Mouse (Mus musculus): ENCODE measurements around the gene Olfr142. TPM values are rescaled to one million over a fixed set of nuclear protein-coding genes. Genes with fewer than 3 reads are reported as not detected.
"Not testable (repeated sequence)": the region's sequence is repeated elsewhere in the genome, so short reads cannot be mapped to it uniquely, and the experiment has no call there.

Gene Olfr142
- polyA plus RNA-seq (2015; fragmentation: Nextera tagmentation; extraction: Ambion mirVana) = not detected in 2 replicates

DNA sequence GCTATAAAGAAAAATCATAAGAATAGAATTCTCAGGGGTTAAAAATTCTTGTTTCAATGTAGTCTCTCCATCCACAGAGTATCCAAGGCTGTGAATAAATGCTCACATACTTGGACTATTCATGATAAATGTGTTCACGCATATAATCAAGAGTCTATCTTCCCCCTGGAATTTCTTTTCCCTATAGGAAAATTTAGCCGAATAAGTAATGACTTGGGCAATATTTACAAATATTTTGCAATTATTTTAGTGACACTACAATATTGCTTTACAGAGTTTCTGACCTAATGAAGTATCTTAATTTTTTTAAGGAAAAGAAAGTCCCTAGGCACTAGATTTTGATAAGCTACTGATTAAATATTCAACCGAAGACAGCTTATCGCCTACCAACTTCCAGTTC lies at the start of gene Olfr142:
Olfr142 (minus strand) TSS at position 101 of the 400 bp plus-strand sequence.
- 88% methylated on average over 4 of the region's 4 CpGs for WGBS
- Histone ChIP-seq H3K4me2 (no peak within 1 kb of the TSS), H3K4me3 (replicated peaks) (no peak within 1 kb of the TSS), H3K4me1 (no peaks in the 10 kb centered on the region), H3K9me3 (replicated peaks) (no peaks in the 10 kb centered on the region), H3K36me3 (no peaks in the 10 kb centered on the region), H3K27ac (no peak within 1 kb of the TSS), H3K9ac (no peak within 1 kb of the TSS), H3K27me3 (no peaks in the 10 kb centered on the region)
- no peak for ATAC-seq (replicated peaks; ENCODE audit: low FRiP score)

DNA sequence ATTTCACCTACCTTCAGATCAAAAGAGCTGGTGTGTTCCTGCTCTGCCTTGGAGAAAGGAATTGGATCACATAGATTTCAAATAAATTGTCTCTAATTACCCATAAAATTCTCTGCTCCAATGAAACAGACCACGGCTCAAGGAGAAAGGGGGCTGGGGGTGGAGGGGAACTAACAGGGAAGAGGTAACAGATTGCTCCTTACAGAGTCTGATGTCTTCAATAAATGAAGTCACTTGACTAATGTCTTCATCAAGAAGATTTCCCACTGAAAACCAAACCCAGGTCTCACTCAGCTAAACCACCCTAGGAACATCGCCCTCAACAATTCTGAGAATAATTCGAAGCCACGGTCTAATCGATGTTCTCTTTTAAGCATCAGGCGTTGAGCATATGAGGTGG lies 35.3 kb upstream of the Olfr142 start, which contains the start of gene Olfr1272:
Olfr1272 (minus strand) TSS at position 101 of the 400 bp plus-strand sequence.
- Histone ChIP-seq H3K27ac (no peak within 1 kb of the TSS), H3K9me3 (replicated peaks) (no peaks in the 10 kb centered on the region), H3K27me3 (no peaks in the 10 kb centered on the region), H3K36me3 (no peaks in the 10 kb centered on the region), H3K9ac (no peak within 1 kb of the TSS), H3K4me2 (no peak within 1 kb of the TSS), H3K4me3 (replicated peaks) (no peak within 1 kb of the TSS), H3K4me1 (no peaks in the 10 kb centered on the region)
- no peak for ATAC-seq (replicated peaks; ENCODE audit: low FRiP score)
- 80% methylated on average over 6 of the region's 6 CpGs for WGBS

DNA sequence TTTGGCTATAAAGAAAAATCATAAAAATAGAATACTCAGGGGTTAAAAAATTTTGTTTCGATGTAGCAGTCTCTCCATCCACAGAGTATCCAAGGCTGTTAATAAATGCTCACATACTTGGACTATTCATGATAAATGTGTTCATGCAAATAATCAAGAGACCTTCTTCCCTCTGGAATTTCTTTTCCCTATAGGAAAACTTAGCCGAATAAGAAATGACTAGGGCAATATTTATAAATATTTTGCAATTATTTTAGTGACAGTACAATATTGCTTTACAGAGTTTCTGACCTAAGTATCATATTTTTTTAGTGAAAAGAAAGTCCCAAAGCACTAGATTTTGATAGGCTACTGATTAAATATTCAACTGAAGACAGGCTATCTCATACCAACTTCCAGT lies 13.5 kb upstream of the Olfr142 start, which contains the start of gene Olfr1271:
Olfr1271 (minus strand) TSS at position 101 of the 400 bp plus-strand sequence.
- ATAC-seq (replicated peaks; ENCODE audit: low FRiP score) = no peak
- Histone ChIP-seq H3K27ac (no peak within 1 kb of the TSS), H3K9ac (no peak within 1 kb of the TSS), H3K27me3 (no peaks in the 10 kb centered on the region), H3K9me3 (replicated peaks) (no peaks in the 10 kb centered on the region), H3K4me2 (no peak within 1 kb of the TSS), H3K4me3 (replicated peaks) (no peak within 1 kb of the TSS), H3K36me3 (no peaks in the 10 kb centered on the region), H3K4me1 (no peaks in the 10 kb centered on the region)
- 88% methylated on average over 2 of the region's 2 CpGs for WGBS

DNA sequence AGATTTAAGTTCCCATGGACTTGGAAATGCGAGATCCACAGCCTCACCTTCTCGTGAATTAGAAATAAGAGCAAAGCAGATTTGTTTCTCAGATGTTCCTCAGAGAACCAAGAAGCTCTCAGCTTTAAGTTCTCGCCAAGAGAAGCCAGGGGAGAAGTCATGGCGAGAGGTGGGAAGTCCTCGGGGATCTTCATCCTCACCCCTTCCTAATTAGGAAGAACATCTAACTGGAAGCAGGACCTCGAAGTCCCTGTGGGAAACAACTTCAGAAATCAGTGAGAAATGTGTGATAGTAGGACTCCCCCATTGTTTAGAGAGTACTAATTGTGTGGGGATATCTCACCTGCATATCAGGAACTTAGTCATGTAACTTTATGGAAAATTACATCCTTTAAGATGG lies 33.0 kb downstream of the Olfr142 start, which contains the start of gene Olfr1506:
Olfr1506 (minus strand) TSS at position 101 of the 400 bp plus-strand sequence.
- no CpG with 5 or more reads among the region's 6 CpGs for WGBS
- not testable (repeated sequence) for H3K4me2 ChIP-seq; H3K9ac ChIP-seq; H3K4me1 ChIP-seq; H3K27ac ChIP-seq; ATAC-seq (replicated peaks; ENCODE audit: low FRiP score); H3K9me3 ChIP-seq (replicated peaks); H3K27me3 ChIP-seq; H3K4me3 ChIP-seq (replicated peaks); H3K36me3 ChIP-seq

Other genes starting within 250 kb of the Olfr142 start
- not detected in 2 replicates for gene Olfr1263, start 245.5 kb downstream of the Olfr142 start, polyA plus RNA-seq (2015; fragmentation: Nextera tagmentation; extraction: Ambion mirVana)
- not detected in 2 replicates for gene Olfr1264, start 232.0 kb downstream of the Olfr142 start, polyA plus RNA-seq (2015; fragmentation: Nextera tagmentation; extraction: Ambion mirVana)
- gene Olfr1265, start 222.3 kb downstream of the Olfr142 start, polyA plus RNA-seq (2015; fragmentation: Nextera tagmentation; extraction: Ambion mirVana) = not detected in 2 replicates
- not detected in 2 replicates for gene Olfr140, start 194.0 kb downstream of the Olfr142 start, polyA plus RNA-seq (2015; fragmentation: Nextera tagmentation; extraction: Ambion mirVana)
- gene Olfr1269, start 136.2 kb downstream of the Olfr142 start, polyA plus RNA-seq (2015; fragmentation: Nextera tagmentation; extraction: Ambion mirVana) = not detected in 2 replicates
- gene Olfr32, start 115.3 kb downstream of the Olfr142 start, polyA plus RNA-seq (2015; fragmentation: Nextera tagmentation; extraction: Ambion mirVana) = not detected in 2 replicates
- 0.06 TPM in 1 of 2 replicates, not detected in the other for gene Olfr1270, start 104.5 kb downstream of the Olfr142 start, polyA plus RNA-seq (2015; fragmentation: Nextera tagmentation; extraction: Ambion mirVana)
- not detected in 2 replicates for gene Olfr1506, start 33.1 kb downstream of the Olfr142 start, polyA plus RNA-seq (2015; fragmentation: Nextera tagmentation; extraction: Ambion mirVana)
- gene Olfr1271, start 13.4 kb upstream of the Olfr142 start, polyA plus RNA-seq (2015; fragmentation: Nextera tagmentation; extraction: Ambion mirVana) = not detected in 2 replicates
- gene Olfr1272, start 35.2 kb upstream of the Olfr142 start, polyA plus RNA-seq (2015; fragmentation: Nextera tagmentation; extraction: Ambion mirVana) = not detected in 2 replicates
- gene Gm13769, start 64.6 kb upstream of the Olfr142 start, polyA plus RNA-seq (2015; fragmentation: Nextera tagmentation; extraction: Ambion mirVana) = 0.13 TPM in 1 of 2 replicates, not detected in the other
- not detected in 2 replicates for gene Olfr1274-ps, start 141.1 kb upstream of the Olfr142 start, polyA plus RNA-seq (2015; fragmentation: Nextera tagmentation; extraction: Ambion mirVana)